Mouse (Mus musculus) bone marrow macrophage, adult 2 months (primary cell): ENCODE measurements around the gene Pde4d.

Experiments used
- CTCF ChIP-seq: IDR thresholded peaks from 2 replicates; pipeline ENCODE4 v1.5.1; 2012; ENCODE audit warnings: low read depth, mild to moderate bottlenecking, low read length, moderate library complexity
- POLR2A ChIP-seq: IDR thresholded peaks from 2 replicates; pipeline ENCODE4 v1.6.1; 2012; ENCODE audit warnings: mild to moderate bottlenecking, low read depth, low read length, borderline replicate concordance

- TF ChIP-seq POLR2A (no peak), CTCF (no peak)
Observed at GRCm38 (mm10) chr13:109669965-109670364, 1220.2 kb downstream of the Pde4d start.
